ENCODE assay signal across 19 mouse cellular contexts in the genomic region with DNA sequence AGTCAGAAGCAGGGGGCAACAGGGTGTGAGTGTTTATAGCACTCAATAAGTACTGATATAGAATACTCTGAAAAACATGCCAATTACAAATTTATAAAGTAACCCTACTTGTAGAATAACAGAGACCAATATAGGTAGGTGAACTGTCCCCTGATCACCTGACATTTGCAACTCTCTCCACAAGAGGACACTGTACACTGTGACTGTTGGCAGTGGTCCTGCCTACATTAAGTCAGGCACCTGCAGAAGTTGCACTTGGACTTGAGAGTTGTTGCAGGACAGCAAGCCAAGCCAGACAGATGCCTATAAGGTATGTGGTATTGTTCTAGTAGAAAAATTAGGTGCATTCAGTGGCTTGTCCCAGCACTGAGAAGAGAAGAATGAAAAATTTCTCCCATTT. TPM values are rescaled to one million over a fixed set of nuclear protein-coding genes. Genes with fewer than 3 reads are reported as not detected.
DNase-seq lines count a peak whose midpoint lies in the region; ATAC-seq and TF ChIP-seq lines count a peak whose summit lies in the region.
"Had no signal": no experiment of that assay in that cellular context is flagged by ENCODE, and none has a peak within 500 bp of the region (broad histone marks: within the 10 kb centered on the region; RNA-seq: fewer than 3 reads in every experiment).

No protein-coding gene starts in this region.

- H3K27me3 ChIP-seq in forebrain, postnatal 0 days (ENCODE audit: insufficient read depth, low read length): no peaks in the 10 kb centered on the region
- no peaks in the 10 kb centered on the region for H3K27me3 ChIP-seq in forebrain, embryonic 10.5 days (ENCODE audit: poor library complexity, severe bottlenecking)
- no peaks in the 10 kb centered on the region for H3K27me3 ChIP-seq in kidney, embryonic 15.5 days
- no peaks in the 10 kb centered on the region for H3K27me3 ChIP-seq in lung, postnatal 0 days (replicated peaks; ENCODE audit: insufficient read depth, low read length)
- H3K27me3 ChIP-seq: heart, embryonic 15.5 days; hindbrain, embryonic 13.5 days; neural tube, embryonic 12.5 days had no signal

- H3K4me3 ChIP-seq in forebrain, postnatal 0 days (ENCODE audit: low read depth, low read length): no peak overlapping the region
- no peak overlapping the region for H3K4me3 ChIP-seq in forebrain, embryonic 10.5 days
- H3K4me3 ChIP-seq in kidney, embryonic 15.5 days (replicated peaks): no peak overlapping the region
- H3K4me3 ChIP-seq in lung, postnatal 0 days (ENCODE audit: low read depth, low read length): no peak overlapping the region
- no peak overlapping the region for H3K4me3 ChIP-seq in lung, adult 2 months (replicated peaks; ENCODE audit: extremely low read depth, low read depth, low read length)
- H3K4me3 ChIP-seq: heart, embryonic 15.5 days; hindbrain, embryonic 13.5 days; neural tube, embryonic 12.5 days had no signal

- H3K27ac ChIP-seq in forebrain, postnatal 0 days (ENCODE audit: low read depth, low read length): no peak overlapping the region
- no peak overlapping the region for H3K27ac ChIP-seq in forebrain, embryonic 10.5 days
- H3K27ac ChIP-seq in kidney, embryonic 15.5 days: no peak overlapping the region
- H3K27ac ChIP-seq in lung, postnatal 0 days (ENCODE audit: low read length): no peak overlapping the region
- H3K27ac ChIP-seq: heart, embryonic 15.5 days; hindbrain, embryonic 13.5 days; neural tube, embryonic 12.5 days had no signal

- no peak overlapping the region for H3K9ac ChIP-seq in forebrain, postnatal 0 days
- H3K9ac ChIP-seq in kidney, embryonic 15.5 days: no peak overlapping the region
- no peak overlapping the region for H3K9ac ChIP-seq in lung, postnatal 0 days (replicated peaks; ENCODE audit: low read depth)
- H3K9ac ChIP-seq: heart, embryonic 15.5 days; hindbrain, embryonic 13.5 days; neural tube, embryonic 12.5 days had no signal

- TF ChIP-seq CTCF in forebrain, postnatal 0 days (IDR thresholded peaks at IDR 0.05; ENCODE audit: low read depth): peak; percentile 61
- TF ChIP-seq CTCF in lung, postnatal 0 days (IDR thresholded peaks at IDR 0.05): peak; percentile 41
- no peak for TF ChIP-seq CTCF in lung, adult 2 months (IDR thresholded peaks at IDR 0.05; ENCODE audit: insufficient read depth, low read length)
- TF ChIP-seq CTCF in brain, embryonic 14.5 days (IDR thresholded peaks at IDR 0.05; ENCODE audit: borderline replicate concordance, extremely low read depth, insufficient read depth, insufficient read length): peak; percentile 43; the same call in 1 of the 2 replicates

- no peak for TF ChIP-seq EP300 in lung, postnatal 0 days (IDR thresholded peaks at IDR 0.05)

- no peaks in the 10 kb centered on the region for H3K4me1 ChIP-seq in forebrain, postnatal 0 days (ENCODE audit: insufficient read depth)
- no peaks in the 10 kb centered on the region for H3K4me1 ChIP-seq in forebrain, embryonic 10.5 days
- 0 out of 2 replicates have a peak, but pooled peaks cover 3% of the 10 kb centered on the region for H3K4me1 ChIP-seq in kidney, embryonic 15.5 days
- no peaks in the 10 kb centered on the region for H3K4me1 ChIP-seq in lung, postnatal 0 days (ENCODE audit: insufficient read depth, low read depth, low read length)
- no peaks in the 10 kb centered on the region for H3K4me1 ChIP-seq in lung, adult 2 months (ENCODE audit: control insufficient read depth, insufficient read depth, low read length)
- H3K4me1 ChIP-seq: heart, embryonic 15.5 days; hindbrain, embryonic 13.5 days; neural tube, embryonic 12.5 days had no signal

- ATAC-seq in forebrain, postnatal 0 days: no peak
- ATAC-seq in kidney, embryonic 15.5 days (replicated peaks; ENCODE audit: low FRiP score): no peak
- no peak for ATAC-seq in lung, postnatal 0 days

- DNase-seq in forebrain, postnatal 0 days: no peak
- DNase-seq in forebrain, embryonic 10.5 days (ENCODE audit: extremely low spot score, low spot score): no peak
- peak; percentile 13 for DNase-seq in kidney, postnatal 14 days
- DNase-seq in lung, postnatal 0 days (ENCODE audit: low spot score): no peak
- DNase-seq in lung, adult 2 months: no peak
- DNase-seq in brain, embryonic 14.5 days (ENCODE audit: low read depth): peak; percentile 25
- DNase-seq in urinary bladder, adult 18-20 months (ENCODE audit: low spot score in 2 of 2): no peak
- DNase-seq: adrenal gland, postnatal 10 days; cerebellum, adult 9-11 months; gastrocnemius, postnatal 36 days; kidney, adult 8-10 months; thymus, adult 2 months had no signal

- TF ChIP-seq POLR2A in lung, adult 2 months (IDR thresholded peaks at IDR 0.05; ENCODE audit: borderline replicate concordance, extremely low read depth, low read depth, low read length): no peak
- TF ChIP-seq POLR2A in brain, embryonic 14.5 days (IDR thresholded peaks at IDR 0.05; ENCODE audit: borderline replicate concordance, extremely low read depth, insufficient read depth, insufficient read length, poor library complexity, severe bottlenecking): no peak

- H3K4me2 ChIP-seq in forebrain, postnatal 0 days (ENCODE audit: low read depth): no peak overlapping the region
- H3K4me2 ChIP-seq in kidney, embryonic 15.5 days: no peak overlapping the region
- H3K4me2 ChIP-seq in lung, postnatal 0 days (replicated peaks; ENCODE audit: low read depth, low read length): no peak overlapping the region
- H3K4me2 ChIP-seq: heart, embryonic 15.5 days; hindbrain, embryonic 13.5 days; neural tube, embryonic 12.5 days had no signal

- H3K9me3 ChIP-seq in forebrain, postnatal 0 days (ENCODE audit: low read length): no peaks in the 10 kb centered on the region
- no peaks in the 10 kb centered on the region for H3K9me3 ChIP-seq in forebrain, embryonic 10.5 days
- H3K9me3 ChIP-seq in kidney, embryonic 15.5 days (replicated peaks): no peaks in the 10 kb centered on the region
- no peaks in the 10 kb centered on the region for H3K9me3 ChIP-seq in lung, postnatal 0 days (ENCODE audit: low read length)
- H3K9me3 ChIP-seq: heart, embryonic 15.5 days; hindbrain, embryonic 13.5 days; neural tube, embryonic 12.5 days had no signal

- H3K36me3 ChIP-seq in forebrain, postnatal 0 days (ENCODE audit: insufficient read depth): no peaks in the 10 kb centered on the region
- no peaks in the 10 kb centered on the region for H3K36me3 ChIP-seq in forebrain, embryonic 10.5 days (replicated peaks)
- peaks cover 11% of the 10 kb centered on the region; the same call in 1 of the 2 replicates for H3K36me3 ChIP-seq in kidney, embryonic 15.5 days
- H3K36me3 ChIP-seq in lung, postnatal 0 days (ENCODE audit: insufficient read depth, low read length): no peaks in the 10 kb centered on the region
- H3K36me3 ChIP-seq: G1E; heart, embryonic 15.5 days; hindbrain, embryonic 13.5 days; neural tube, embryonic 12.5 days had no signal

RNA-seq across cellular contexts. Expression of a gene that starts 52.3 kb away (rescaled TPM):
- total RNA-seq in forebrain, postnatal 0 days (2014; rRNA removed): 0.23 TPM in 1 of 2 replicates, not detected in the other
- polyA plus RNA-seq in forebrain, postnatal 0 days (2015; fragmentation: Nextera tagmentation; extraction: Ambion mirVana): 0.08 and 0.16 TPM in 2 replicates
- polyA plus RNA-seq in forebrain, embryonic 10.5 days (2016; fragmentation: Nextera tagmentation; extraction: Ambion mirVana): not detected in 2 replicates
- polyA plus RNA-seq in kidney, embryonic 15.5 days (2015; fragmentation: Nextera tagmentation; extraction: Ambion mirVana): 0.58 and 0.91 TPM in 2 replicates
- polyA plus RNA-seq in lung, postnatal 0 days (2015; fragmentation: Nextera tagmentation; extraction: Ambion mirVana): 0.93 and 1.3 TPM in 2 replicates
- 0.13 TPM in 1 of 2 replicates, not detected in the other for polyA plus RNA-seq in lung, adult 2 months (2012; rRNA removed)
- polyA plus RNA-seq in brain, embryonic 14.5 days (2012; rRNA removed): 0.05 and 0.08 TPM in 2 replicates
- total RNA-seq: gastrocnemius, postnatal 36 days; left cerebral cortex, postnatal 36 days had no signal
- polyA plus RNA-seq: embryonic facial prominence, embryonic 11.5 days; G1E; heart, embryonic 15.5 days; hindbrain, embryonic 13.5 days had no signal

Comparison
In these comparisons a context has a peak if more than half of its experiments do, and no peak if none do; other contexts are left out.
1. DNase-seq: peak in kidney, postnatal 14 days (single experiment) and brain, embryonic 14.5 days (single experiment); none in forebrain, postnatal 0 days (single experiment), forebrain, embryonic 10.5 days (single experiment), lung, postnatal 0 days (single experiment), lung, adult 2 months (single experiment) and urinary bladder, adult 18-20 months (0 of 2).